Mouse (Mus musculus) urinary bladder, postnatal 4 days (tissue): ENCODE measurements at regions not wholly inside any gene's neighbourhood (a gene's known extent, or its start where the extent isn't known, plus 50 kb on each side); places are given as distances from the start of the nearest gene placed in this dataset.

Source experiments
- DNase-seq, 2 experiments: peaks; one replicate each; pipeline ENCODE4 v3.0.0; 2021 to 2022; ENCODE audit warnings: low spot score in 2 of 2

DNA sequence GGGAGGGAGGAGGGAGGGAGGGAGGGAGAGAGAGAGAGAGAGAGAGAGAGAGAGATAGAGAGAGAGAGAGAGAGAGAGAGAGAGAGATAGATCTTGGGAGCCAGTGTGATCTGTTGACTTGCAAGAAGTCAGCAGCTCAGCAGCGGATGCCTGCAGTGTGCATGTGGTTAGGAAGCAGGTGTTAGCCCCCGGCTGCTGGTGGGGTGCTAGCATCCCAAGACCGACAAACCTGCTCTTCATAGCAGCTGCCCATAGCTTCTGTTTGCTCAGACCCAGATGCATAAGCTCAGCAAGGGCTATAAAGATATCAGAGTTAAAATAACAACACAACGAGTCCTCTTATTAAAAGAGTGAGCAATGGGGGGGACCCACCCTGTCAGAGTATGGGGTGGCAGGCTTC is 88.7 kb upstream of the Hdac4 start:
- no peak for DNase-seq

- DNase-seq = no peak
Measured at GRCm38 (mm10) chr1:92277199-92277747, 81.8 kb upstream of the Hdac4 start.

DNA sequence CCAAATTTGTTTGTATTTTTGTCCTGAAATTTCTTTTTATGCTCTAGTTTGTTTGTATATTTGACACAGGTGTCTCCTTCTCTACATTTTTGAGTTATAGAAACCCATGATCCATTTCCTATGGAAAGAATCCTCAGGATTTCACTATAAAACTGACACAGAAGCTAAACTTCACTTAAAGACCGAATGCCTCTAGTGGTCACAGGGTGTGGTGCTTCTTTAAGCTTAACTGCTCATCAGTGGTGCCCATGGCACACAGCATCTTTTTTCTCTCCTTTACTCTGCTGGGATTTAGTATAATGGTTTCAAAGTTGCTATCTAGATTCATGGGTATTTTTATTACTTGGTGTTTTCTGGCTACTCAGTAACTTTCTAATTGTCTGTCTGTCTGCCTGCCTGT is 79.9 kb upstream of the Hdac4 start:
- DNase-seq = no peak

GRCm38 (mm10) chr1:92273760-92274159 is 78.3 kb upstream of the Hdac4 start:
- no peak for DNase-seq

DNA sequence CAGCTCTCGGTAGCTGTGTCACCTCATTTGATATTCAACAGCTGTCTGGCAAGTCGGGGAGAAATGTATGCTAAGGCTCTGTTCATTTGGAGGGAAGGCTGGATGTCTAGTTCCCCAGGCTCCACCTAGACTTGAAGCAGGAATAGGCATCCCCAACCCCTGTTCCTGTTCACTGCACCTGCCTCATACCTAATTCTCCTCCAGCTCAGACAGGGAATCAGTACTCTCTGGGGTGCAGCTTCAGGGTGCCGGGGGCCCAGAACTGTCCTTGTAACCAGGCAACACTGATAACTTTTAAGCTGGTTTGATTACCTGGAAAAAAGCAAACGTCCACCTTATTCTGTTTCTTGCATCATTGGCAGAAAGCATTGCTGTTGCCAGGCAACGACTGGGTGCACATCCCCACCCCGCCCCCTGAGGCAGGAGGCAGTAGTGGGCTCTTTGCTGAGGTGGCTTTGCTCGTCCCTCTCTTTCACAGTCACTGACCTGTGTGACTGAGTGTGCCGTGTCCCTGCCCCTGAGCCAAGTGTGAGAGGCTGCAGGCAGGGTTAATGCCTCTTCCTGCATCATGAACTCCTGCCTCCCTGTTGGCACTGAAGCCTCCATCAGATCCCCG is 76.3 kb upstream of the Hdac4 start:
- no peak for DNase-seq

- no peak for DNase-seq
Measured at GRCm38 (mm10) chr1:92270486-92271058, 75.1 kb upstream of the Hdac4 start.

DNA sequence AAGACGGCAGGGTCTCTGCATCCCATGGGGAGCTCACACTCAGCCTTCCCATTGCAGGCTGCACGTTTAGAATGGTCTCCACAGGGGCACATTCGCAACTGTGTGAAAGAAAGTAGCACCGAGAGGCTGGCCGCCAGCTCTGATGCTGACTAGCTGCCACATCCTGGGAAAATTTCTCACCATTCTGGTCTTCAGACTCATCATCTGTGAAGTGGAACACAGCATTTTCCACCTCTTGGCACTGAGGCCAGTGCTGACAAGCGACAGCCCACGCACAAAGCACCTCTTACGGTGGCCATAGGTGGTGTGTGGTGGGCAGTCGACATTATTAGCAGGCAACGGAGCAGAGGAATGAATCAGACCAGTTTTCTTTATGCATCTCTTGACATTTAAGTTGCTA is 74.0 kb upstream of the Hdac4 start:
- DNase-seq = no peak

GRCm38 (mm10) chr1:92264941-92265340 is 69.4 kb upstream of the Hdac4 start:
- no peak for DNase-seq

GRCm38 (mm10) chr1:92259715-92260392 is 64.4 kb upstream of the Hdac4 start:
- no peak for DNase-seq

DNA sequence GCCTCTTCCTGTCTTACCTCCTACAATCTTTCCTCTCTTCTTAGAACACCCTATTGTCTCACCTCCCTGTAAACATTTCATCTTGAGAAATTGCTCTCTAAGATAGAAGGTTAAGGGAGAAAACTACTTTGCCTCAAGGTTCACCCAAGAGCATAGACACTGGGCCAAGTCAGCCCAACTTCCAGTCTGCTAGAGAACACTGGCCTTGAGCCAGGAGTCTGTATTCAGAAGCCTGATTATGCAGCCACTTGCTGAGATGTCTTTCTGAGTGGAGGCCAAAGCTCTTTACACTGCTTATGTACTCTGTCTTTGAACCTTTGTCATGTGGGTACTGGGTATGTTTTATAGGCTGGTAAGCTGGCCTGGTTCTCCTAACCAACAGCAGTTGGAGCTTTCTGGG is 62.5 kb upstream of the Hdac4 start:
- no peak for DNase-seq

DNA sequence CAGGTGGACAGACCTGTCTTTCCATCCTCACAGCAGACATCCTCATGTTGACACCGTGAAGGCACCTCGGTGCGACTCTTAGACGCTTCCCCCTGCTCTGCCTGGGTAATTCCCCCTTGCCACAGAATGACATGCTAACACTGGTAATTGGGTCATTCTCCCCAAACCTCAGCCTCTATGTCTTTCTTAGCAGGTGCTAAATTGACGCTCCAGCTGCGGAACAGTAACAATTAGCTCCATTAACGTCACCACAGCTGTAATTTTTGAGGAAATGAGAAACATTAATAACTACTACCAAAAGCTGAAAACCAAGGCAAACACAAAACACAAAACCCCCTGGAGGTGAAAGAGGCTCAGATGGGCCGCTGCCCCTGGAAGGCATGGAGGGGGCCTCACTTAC is 57.6 kb upstream of the Hdac4 start:
- DNase-seq = no peak

DNA sequence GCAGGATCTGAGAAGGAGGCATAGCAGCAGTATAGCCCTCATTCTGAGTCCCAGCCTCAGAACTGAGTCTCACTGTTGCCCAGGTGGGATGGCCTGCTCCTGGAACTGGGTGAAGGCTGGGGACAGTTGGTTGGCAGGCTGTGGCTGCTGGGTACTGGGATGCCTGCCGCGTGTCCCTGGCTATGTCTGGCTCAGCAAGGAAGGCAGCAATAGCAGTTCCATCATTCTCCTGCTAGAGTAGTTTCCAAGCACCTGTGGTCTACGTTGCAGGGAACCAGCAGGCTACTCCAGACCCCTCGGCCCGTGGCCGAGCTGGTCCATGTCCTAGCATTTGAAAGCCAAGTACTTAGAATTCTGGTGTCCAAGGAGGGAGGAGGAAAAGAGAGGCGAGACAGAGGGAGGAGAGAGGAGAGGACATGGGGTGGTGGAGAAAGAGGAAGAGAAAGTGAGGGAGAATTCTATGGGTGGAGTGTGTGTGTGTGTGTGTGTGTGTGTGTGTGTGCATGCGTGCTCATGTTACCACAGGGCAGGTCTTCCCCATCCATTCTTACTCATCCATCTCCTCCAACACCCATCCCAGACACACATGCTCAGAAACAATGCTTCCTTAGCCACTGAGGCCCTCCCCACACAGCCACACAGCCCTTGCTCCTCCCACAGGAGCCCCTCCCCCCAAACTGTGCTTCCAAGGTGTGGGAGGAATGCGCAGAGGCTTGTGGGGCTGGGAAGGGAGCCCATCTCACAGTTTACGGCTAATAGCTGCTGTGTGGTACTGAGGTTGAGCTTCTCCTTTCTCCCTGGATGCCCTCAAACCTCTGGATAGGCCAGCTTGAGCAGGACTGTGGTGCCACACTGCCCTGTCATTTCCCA is 55.3 kb upstream of the Hdac4 start:
- DNase-seq = no peak
